Mouse (Mus musculus) splenic B cell, adult 2 months (primary cell): ENCODE results near the gene Aktip.

ENCODE experiments used
- DNase-seq: peaks from one replicate; pipeline ENCODE4 v3.0.0-alpha.2; 2011; ENCODE audit warnings: low read depth, low spot score
- H3K27me3 ChIP-seq: 2 replicates; pipeline ENCODE4 v1.6.1; 2012; ENCODE audit warnings: mild to moderate bottlenecking, low read length, moderate library complexity, mixed read lengths; ENCODE audit not compliant: control insufficient read depth, poor library complexity, insufficient read depth, severe bottlenecking
- H3K36me3 ChIP-seq: 2 replicates; pipeline ENCODE4 v1.6.1; 2012; ENCODE audit warnings: mild to moderate bottlenecking, low read length, moderate library complexity, mixed read lengths; ENCODE audit not compliant: control insufficient read depth, poor library complexity, insufficient read depth, severe bottlenecking

Gene Aktip

GRCm38 (mm10) chr8:91207676-91208075 lies 7.9 kb upstream of the Aktip start:
- Histone ChIP-seq H3K36me3 (no peaks in the 10 kb centered on the region), H3K27me3 (no peaks in the 10 kb centered on the region)
- no peak for DNase-seq

GRCm38 (mm10) chr8:91205897-91206296 lies 6.1 kb upstream of the Aktip start:
- no peak for DNase-seq
- H3K27me3 ChIP-seq = no peaks in the 10 kb centered on the region
- H3K36me3 ChIP-seq = no peaks in the 10 kb centered on the region

GRCm38 (mm10) chr8:91201184-91201583 lies 1.4 kb upstream of the Aktip start:
- DNase-seq = no peak
- H3K27me3 ChIP-seq = no peaks in the 10 kb centered on the region
- H3K36me3 ChIP-seq = no peaks in the 10 kb centered on the region

GRCm38 (mm10) chr8:91198036-91198435 lies 1.7 kb downstream of the Aktip start:
- no peaks in the 10 kb centered on the region for H3K27me3 ChIP-seq
- no peak for DNase-seq

GRCm38 (mm10) chr8:91197233-91197632 lies 2.5 kb downstream of the Aktip start:
- DNase-seq = no peak
- no peaks in the 10 kb centered on the region for H3K27me3 ChIP-seq
- H3K36me3 ChIP-seq = no peaks in the 10 kb centered on the region

More at GRCm38 (mm10) chr8:91198036-91198435, 1.7 kb downstream of the Aktip start:
- H3K36me3 ChIP-seq = no peaks in the 10 kb centered on the region

DNA sequence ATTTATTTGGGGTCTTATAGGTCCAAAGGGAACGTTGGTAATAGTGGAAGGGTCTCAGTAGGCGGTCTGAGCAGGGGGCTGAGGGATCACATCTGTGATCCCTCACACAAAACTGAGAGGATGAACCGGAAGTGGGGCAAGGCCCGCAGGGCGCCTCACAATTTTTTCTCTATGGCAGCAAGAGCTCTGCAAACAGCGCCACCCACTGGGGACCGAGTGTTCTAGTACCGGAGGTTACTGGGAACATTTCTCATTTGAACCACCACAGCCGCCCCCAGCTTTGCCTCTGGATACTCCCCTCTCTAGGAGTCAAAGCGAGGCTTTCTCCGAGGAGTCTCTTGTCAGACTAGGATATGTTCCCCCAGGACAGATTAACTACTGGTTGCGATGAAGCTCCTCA lies 3.1 kb downstream of the Aktip start:
- no peak for DNase-seq
- no peaks in the 10 kb centered on the region for H3K27me3 ChIP-seq
- no peaks in the 10 kb centered on the region for H3K36me3 ChIP-seq

- Histone ChIP-seq H3K36me3 (no peaks in the 10 kb centered on the region), H3K27me3 (no peaks in the 10 kb centered on the region)
- DNase-seq = no peak
These were observed 5.7 kb downstream of the Aktip start for GRCm38 (mm10) chr8:91194081-91194480.

DNA sequence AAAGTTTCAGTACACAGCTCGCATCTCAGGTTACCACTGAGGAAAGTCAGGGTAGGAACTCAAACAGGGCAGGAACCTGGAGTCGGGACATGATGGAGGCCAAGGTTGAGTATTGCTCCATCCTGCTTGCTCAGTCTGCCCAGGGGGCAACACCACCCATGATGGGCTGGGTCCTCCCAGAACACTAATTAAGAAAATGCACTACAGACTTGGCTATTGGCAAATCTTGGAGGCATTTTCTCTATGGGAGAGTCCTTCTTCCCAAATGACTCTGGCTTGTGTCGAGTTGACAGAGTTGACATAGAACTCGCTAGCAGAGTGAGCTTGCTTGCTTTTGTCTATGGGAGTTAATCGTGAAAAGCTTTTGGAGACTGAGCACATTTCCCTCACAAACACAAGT lies 6.8 kb downstream of the Aktip start:
- no peak for DNase-seq
- H3K27me3 ChIP-seq = no peaks in the 10 kb centered on the region
- H3K36me3 ChIP-seq = no peaks in the 10 kb centered on the region

GRCm38 (mm10) chr8:91190816-91191340 lies 8.9 kb downstream of the Aktip start:
- Histone ChIP-seq H3K36me3 (no peaks in the 10 kb centered on the region), H3K27me3 (no peaks in the 10 kb centered on the region)
- peak; percentile 11 for DNase-seq

- DNase-seq = no peak
- H3K36me3 ChIP-seq = no peaks in the 10 kb centered on the region
- H3K27me3 ChIP-seq = no peaks in the 10 kb centered on the region; the same call in 1 of the 2 replicates
These were observed 11.6 kb downstream of the Aktip start for GRCm38 (mm10) chr8:91188152-91188551.

DNA sequence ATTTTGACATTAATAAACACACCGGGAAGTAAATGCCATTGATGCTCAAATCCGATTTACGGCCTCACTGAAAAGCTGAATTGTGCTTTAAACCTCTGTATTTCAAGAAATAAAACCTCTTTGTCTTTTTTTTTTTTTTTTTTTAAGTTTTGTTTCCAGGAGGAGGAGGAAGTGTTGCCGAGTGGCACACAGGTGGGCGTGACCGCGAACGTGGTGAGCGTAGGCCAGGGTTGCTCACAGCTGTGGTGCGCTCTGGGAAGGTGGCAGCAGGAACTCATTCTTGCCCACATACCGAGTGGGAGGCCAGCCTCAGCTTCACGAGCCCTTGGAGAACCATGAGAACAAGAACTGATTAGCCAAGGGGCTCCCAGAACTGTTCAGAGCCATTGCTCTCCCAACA lies 13.4 kb downstream of the Aktip start:
- Histone ChIP-seq H3K36me3 (no peaks in the 10 kb centered on the region), H3K27me3 (no peaks in the 10 kb centered on the region; the same call in 1 of the 2 replicates)
- no peak for DNase-seq

DNA sequence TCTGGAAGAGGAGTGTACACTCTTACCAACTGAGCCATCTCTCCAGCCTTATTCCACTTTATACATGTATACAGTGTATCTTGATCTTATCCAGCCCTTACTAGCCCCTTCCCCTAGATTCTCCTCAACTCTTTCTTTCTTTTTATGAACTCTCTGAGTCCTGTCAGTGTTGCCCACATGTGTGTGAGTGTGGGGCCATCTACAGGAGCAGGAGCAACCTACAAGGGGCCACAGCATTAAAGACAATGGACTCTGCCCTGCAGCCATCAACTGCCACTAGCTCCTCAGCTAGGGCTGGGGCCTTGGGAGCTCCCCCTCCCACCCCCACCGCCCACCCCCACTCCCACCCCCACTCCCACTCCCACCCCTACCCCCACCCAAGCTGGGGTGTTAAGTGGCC lies 22.1 kb downstream of the Aktip start:
- no peaks in the 10 kb centered on the region for H3K27me3 ChIP-seq
- H3K36me3 ChIP-seq = no peaks in the 10 kb centered on the region
- no peak for DNase-seq

DNA sequence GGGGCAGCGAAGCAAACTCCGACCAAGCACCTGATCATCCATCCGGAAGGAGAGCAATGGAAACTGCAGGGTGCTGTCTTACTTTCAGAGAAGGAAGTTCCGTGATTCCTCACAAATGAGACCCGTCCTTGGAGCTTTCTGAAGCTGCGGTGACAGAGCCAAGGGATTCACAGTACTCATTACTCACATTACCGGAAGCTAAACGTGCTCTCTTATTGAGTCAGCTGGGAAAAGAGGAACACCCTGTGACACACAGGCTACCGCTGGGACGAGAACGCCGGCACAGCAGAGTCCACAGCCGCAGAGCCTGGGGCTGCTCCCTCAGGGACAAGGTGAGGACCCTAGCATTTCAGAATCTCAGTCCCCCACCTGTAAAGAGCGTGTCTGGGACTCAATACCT lies 23.6 kb downstream of the Aktip start:
- H3K27me3 ChIP-seq = no peaks in the 10 kb centered on the region
- DNase-seq = no peak
- H3K36me3 ChIP-seq = no peaks in the 10 kb centered on the region

DNA sequence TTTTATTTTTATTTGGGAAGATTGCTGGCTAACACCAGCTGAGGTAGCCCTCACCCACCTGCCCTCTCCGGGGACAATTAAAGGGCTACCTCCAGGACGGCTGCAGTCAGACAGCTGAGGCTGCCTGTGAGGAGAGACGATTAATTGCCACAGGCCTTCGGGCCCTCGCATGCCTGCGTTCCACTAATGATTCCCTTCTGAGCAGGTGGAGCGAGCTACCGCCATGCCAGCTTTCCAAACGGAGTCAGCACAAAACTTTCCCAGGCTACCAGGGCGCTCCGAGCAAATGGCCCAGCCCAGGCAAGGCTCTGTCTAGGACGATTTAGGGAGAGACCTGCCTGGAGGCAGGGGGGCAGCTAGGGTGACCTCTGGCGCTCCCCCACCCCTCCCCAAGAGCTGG lies 28.2 kb downstream of the Aktip start:
- no peak for DNase-seq
- Histone ChIP-seq H3K27me3 (no peaks in the 10 kb centered on the region), H3K36me3 (no peaks in the 10 kb centered on the region)

- DNase-seq = no peak
- no peaks in the 10 kb centered on the region for H3K27me3 ChIP-seq
- no peaks in the 10 kb centered on the region for H3K36me3 ChIP-seq
These were observed 28.9 kb downstream of the Aktip start for GRCm38 (mm10) chr8:91170914-91171313.

DNA sequence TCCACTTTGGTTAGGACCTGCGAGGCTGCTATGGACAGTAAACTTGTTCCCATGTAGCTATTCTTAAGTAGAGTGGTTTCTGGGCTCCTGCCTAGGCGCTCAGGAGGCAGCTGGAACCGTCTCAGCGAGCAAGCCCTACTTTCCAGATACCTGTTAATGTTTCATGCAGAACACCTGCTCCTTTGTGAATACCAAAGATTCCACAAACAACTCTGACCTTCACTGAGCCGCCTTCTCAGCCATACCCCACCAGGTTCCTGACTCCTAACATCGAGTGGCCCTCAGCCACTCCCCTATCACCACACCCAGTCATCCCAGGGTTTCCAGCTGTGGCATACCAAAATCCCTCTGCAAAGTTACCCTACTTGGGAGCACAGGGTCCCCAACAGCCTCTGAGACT lies 29.6 kb downstream of the Aktip start:
- no peaks in the 10 kb centered on the region for H3K36me3 ChIP-seq
- no peaks in the 10 kb centered on the region for H3K27me3 ChIP-seq
- DNase-seq = no peak
